Mouse (Mus musculus) frontal cortex, postnatal 14 days (tissue): Measurements from ENCODE around the gene Stac.

ENCODE experiments used
- DNase-seq, 2 experiments: peaks; one replicate each; pipeline ENCODE4 v3.0.0; 2022; ENCODE audit warnings: low spot score in 2 of 2

Stac gene

GRCm38 (mm10) chr9:111689680-111690483 lies at the start of gene Stac:
Gene Stac (minus strand): TSS chr9:111690348.
- DNase-seq: no peak

DNA sequence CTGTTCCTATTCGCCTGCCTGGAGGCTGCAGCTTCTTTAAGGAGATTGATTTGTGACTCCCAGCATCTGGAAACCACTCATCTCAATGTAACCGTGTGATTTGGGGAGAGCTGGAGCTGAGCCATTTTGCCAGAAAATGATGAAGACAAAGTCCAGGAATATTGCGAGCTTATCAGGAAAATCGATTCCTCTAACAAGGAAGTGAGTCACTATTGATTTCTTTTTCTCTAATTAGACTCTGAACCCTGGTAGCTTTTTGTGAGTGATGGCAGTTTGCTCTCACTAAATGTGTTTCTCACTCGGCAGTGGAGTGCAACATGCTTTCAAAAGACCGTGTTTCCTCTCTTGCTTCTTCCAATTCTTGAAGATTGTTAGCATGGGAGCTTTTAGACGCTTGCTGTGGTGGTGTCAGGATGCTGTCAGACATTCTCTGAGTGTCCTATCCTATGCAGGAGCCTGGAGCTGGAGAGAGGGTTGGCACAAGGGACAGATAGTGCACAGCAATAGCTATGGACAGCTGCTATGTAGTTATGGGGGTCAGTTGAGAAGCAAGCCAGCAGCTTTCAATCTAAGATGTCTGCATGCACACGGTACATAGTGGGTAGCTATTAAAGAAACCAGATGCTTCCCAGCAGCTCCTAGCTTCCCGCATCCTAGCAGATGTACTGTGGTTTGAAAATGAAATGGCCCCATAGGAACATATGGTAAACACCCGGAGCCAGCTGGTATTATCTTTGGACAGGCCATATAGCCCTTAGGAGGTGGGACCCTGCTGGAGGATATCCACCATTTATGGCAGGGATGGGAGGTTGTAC lies 49.5 kb upstream of the Stac start:
- DNase-seq: no peak

- DNase-seq: no peak
These were observed 48.9 kb upstream of the Stac start for GRCm38 (mm10) chr9:111739026-111739425.

DNA sequence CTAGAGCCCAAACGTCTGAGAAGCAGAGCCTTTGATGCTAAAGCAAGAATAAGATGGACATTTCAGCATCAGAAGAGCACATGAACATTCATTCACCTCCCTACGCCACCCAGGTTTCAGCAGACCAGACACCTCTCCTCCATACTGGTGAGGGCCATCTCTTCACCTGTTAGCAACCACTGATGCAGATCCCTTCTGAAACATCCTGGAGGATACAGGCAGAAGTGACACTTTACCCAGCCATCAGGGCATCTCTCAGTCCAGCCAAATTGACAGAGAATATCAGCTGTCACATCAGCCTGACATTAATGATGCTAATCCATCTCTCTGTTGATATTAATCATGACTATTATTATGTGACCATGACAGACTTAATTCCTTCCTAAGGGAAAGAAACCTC lies 47.6 kb upstream of the Stac start:
- DNase-seq: no peak

- DNase-seq: no peak
These were observed 45.8 kb upstream of the Stac start for GRCm38 (mm10) chr9:111735931-111736330.

GRCm38 (mm10) chr9:111731939-111732670 lies 42.0 kb upstream of the Stac start:
- DNase-seq: no peak

DNA sequence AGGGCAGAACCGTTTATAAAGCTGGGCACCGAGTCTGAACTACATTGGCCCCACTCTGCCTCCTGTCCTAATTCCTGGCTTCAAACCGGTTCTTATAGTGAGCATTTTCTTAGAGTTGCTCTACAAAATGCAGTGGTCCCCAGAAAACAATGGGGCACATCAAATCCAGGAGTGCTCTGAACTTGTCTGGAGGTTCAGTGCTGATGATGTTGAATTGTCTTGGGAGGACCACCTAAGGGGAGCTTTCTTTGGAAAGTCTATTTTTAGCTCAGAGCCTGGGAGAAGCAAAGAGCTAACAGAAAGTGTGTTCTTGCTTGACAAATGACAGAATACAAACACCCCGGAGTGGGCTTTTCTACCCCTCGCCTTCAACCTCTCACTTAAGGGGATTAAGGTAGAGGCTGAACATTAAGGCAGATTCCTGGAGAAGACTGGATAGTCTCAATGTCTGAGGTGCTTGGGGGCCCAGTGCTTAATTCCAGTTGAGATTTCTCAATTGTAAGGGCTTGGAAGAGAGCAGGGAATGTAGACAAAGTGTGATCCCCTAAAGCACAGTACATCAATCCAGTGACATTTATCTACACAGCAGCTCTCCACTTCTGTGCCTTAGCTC lies 34.9 kb upstream of the Stac start:
- no peak for DNase-seq

DNA sequence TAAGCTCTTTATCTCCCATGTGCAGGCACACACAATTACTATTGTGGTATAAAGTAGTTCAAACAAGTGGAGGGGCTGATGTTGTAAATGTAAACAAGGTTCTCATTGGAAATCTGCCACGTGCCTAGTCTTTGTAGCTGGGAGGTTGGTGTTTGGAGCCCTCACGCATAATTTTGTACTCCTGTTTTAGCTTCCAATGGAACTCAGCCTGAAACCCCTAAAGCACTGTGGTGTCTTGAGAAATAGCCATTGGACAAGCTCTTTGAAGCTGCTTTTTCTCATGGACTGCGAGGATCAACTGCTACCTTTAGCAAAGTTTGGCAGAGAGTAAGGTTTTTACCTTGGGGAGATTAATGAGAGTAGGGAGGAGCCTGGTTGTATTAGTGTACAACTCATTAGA lies 24.3 kb upstream of the Stac start:
- no peak for DNase-seq

DNA sequence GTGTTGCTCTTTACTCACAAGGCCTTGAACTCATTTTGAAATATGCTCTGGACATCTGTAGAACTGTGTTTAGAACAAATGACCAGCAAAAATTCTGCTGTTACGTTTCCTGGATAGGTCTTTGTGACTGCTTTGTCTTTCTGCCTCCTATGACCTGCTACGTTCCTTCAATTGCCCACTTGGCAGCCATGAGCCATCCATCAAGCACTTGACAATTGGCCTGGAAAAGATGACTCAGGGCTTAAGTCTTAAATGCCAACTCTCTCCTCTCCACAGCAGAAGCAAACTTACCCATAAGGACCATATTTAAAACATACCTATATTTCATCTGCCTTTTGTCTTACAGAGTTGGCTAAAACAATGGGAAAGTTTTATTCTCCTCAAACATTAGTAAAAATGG lies 10.0 kb upstream of the Stac start:
- DNase-seq: no peak

GRCm38 (mm10) chr9:111690484-111690855 lies 322 bp upstream of the Stac start:
- DNase-seq: no peak

- peak; percentile 37 to 48 for DNase-seq
These were observed 1.0 kb downstream of the Stac start for GRCm38 (mm10) chr9:111689146-111689545.

GRCm38 (mm10) chr9:111684170-111684569 lies 6.0 kb downstream of the Stac start:
- no peak for DNase-seq

GRCm38 (mm10) chr9:111679516-111679915 lies 10.6 kb downstream of the Stac start:
- DNase-seq: no peak

DNA sequence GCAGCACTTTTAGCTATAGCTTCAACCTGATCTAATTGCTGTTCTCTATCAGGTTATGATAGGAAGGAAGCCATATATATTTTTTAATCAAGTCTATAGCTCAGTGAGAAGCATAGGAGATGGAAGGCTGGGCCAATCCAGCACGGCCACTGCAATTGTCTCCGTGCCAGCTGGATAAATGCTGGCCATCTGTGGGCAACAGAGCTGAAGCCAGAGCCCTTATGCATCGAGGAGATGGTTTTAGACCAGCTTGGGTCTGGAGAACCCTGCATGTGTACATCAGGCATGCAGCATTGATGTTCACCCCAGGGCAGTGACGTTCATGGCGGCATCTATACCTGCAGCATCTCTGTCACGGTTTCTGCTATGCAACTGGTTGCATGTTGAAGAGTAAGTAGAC lies 20.3 kb downstream of the Stac start:
- DNase-seq: no peak

- DNase-seq: no peak
These were observed 35.1 kb downstream of the Stac start for GRCm38 (mm10) chr9:111655066-111655465.

DNA sequence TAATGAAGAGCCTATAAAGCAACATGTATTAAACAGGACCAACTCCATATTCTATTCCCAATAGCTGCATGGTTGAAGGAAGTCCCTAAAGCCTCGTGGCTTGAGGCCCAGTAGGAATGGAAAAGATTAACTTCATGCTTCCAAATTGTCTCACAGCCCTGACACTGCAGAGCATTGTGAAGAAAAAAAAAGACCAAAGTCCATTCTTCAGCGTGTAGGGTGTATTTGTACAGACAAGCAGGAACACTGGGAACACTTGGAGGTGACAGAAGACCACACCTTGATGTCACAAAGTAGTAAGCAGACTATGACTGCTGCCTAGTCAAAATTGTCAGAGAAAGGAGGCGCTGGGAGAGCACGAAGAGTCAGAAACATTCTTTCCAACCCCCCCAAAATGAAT lies 45.9 kb downstream of the Stac start:
- DNase-seq: no peak

DNA sequence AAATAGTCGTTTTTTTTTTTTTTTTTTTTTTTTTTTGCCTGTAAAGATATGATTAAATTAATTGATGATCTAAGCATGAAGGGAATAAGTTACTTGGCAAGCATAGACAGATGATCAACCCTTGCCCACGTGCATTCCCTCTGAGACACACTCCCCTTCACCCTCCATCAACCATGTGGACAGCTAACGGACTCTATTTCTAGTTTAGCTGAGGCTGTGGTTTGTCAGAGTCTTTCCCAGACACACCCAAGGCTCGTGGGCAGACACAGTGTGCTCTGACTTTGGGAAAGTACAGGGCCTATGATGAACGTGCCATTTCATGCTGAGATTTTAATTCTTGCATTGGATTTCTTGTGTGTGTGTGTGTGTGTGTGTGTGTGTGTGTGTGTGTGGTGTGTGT lies 46.8 kb downstream of the Stac start:
- no peak for DNase-seq

DNA sequence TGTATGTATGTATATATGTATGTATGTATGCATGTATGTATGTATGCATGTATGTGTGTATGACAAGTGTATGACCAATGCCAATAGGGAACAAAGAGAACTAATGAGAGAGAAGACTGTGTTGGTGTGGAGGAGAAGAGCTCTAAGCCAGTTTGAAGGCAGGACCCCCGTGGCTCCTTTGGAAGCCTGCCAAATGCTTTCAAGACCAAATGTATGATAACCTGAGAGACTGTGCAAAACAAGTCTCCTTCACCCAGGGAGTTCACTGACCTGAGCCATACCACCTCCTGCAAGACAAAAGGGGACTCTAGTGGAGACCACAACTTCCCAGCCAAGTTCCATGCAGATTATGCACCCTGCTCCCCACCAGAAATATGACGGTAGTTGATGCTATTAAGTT lies 52.5 kb downstream of the Stac start:
- no peak for DNase-seq

DNA sequence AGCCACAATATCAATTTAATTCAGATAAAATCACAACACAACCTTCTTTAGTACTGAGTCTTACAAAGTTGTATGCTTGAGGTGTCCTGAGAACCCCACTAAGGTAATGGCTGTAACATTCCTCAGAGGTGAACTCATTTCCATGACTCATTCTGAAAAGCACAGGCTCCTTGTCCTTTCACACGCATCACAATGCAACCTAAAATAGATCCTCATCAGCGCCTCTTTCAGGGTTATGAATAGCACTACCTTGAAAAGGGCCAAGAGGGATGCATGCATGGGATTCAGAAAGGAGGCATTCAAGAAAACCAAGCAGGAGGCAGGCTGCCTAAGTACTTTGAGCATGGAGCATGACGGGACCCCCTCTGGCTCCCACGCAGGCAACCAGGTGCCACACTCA lies 57.3 kb downstream of the Stac start:
- peak in 1 of 2 experiments; percentile 13 for DNase-seq

GRCm38 (mm10) chr9:111621191-111621590 lies 69.0 kb downstream of the Stac start:
- DNase-seq: no peak

GRCm38 (mm10) chr9:111611341-111611740 lies 78.8 kb downstream of the Stac start:
- no peak for DNase-seq

GRCm38 (mm10) chr9:111608762-111609161 lies 81.4 kb downstream of the Stac start:
- no peak for DNase-seq
